Mouse (Mus musculus): ENCODE measurements around the gene Abcb9.

Gene Abcb9

DNA sequence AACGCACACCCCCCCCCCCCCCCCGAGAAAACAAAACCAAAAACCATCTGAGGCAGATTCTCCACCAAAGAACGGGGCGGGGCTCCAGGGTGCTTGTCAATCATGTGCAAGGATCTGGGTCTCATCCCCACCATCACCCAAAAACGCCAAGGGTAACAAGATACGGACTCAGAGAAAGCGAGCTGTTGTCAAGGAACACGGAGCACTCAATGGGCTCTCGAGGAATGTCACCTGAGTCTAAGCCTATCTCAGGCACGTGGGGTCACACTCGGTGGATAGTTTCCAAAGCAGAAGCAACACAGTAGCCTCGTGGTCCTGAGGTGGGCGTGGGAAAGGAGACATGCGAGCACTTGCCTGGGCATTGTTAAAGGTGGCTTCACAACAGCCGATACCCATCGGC lies 81.9 kb downstream of the Abcb9 start:
- no peak for DNase-seq (ENCODE audit: low spot score)

GRCm38 (mm10) chr5:124012885-124013284 lies 82.7 kb downstream of the Abcb9 start:
- DNase-seq (ENCODE audit: low spot score) = no peak

GRCm38 (mm10) chr5:124011927-124012326 lies 83.7 kb downstream of the Abcb9 start:
- no peak for DNase-seq (ENCODE audit: low spot score)

Measured in embryo, embryonic 10.5 days (tissue).